Mouse (Mus musculus) E14TG2a.4 (cell line): ENCODE measurements at regions not wholly inside any gene's neighbourhood (a gene's known extent, or its start where the extent isn't known, plus 50 kb on each side); places are given as distances from the start of the nearest gene placed in this dataset.

Experiments used
- H3K27me3 ChIP-seq: 2 replicates; pipeline ENCODE4 v1.6.1; 2014; ENCODE audit warnings: low read length, control low read depth; ENCODE audit not compliant: insufficient read depth
- H3K36me3 ChIP-seq: 2 replicates; pipeline ENCODE4 v1.6.1; 2014; ENCODE audit warnings: low read length, control low read depth; ENCODE audit not compliant: insufficient read depth
- H3K4me1 ChIP-seq: replicated peaks from 2 replicates; pipeline ENCODE4 v1.6.1; 2014; ENCODE audit warnings: low read depth, low read length, control low read depth
- H3K4me3 ChIP-seq: replicated peaks from 2 replicates; pipeline ENCODE4 v1.5.1; 2014; ENCODE audit warnings: mild to moderate bottlenecking, low read length
- H3K9me3 ChIP-seq: 2 replicates; pipeline ENCODE4 v1.6.1; 2014; ENCODE audit warnings: low read length, control low read depth
- CTCF ChIP-seq: conservative IDR thresholded peaks from 2 replicates; pipeline ENCODE4 v1.5.1; 2014; ENCODE audit warnings: low read length
- NANOG ChIP-seq: IDR thresholded peaks from 2 replicates; pipeline ENCODE4 v1.6.1; 2014; ENCODE audit warnings: borderline replicate concordance, low read length, mixed read lengths
- POU5F1 ChIP-seq: IDR thresholded peaks from 2 replicates; pipeline ENCODE4 v1.6.1; 2014; ENCODE audit warnings: low read length, borderline replicate concordance

DNA sequence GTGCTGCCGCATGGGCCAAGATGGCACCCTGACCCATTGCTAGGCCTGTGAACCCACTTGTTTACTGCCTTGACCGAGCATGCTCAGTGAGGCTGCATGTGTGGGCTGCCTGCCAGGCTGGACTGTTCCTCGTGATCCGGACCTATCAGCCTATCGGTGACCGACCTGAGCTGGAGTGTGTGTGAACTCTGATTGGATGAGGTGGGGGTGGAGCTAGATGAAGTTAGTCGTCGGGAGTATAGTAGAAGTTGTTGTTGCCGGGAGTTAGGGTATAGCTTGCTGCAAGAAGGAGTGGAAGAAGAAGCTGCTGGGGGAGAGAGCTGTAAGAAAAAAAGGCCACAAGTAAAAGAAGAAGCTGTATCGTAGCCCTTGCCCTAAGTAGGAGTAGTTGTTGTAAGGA is 122.3 kb upstream of the Krtap11-1 start:
- H3K36me3 ChIP-seq, result no peaks in the 10 kb centered on the region
- TF ChIP-seq CTCF (no peak), NANOG (no peak), POU5F1 (no peak)
- no peaks in the 10 kb centered on the region for H3K4me1 ChIP-seq
- H3K9me3 ChIP-seq, result peaks cover 94% of the 10 kb centered on the region
- H3K4me3 ChIP-seq, result no peak overlapping the region
- H3K27me3 ChIP-seq, result no peaks in the 10 kb centered on the region

GRCm38 (mm10) chr16:89679438-89679837 is 108.5 kb upstream of the Krtap11-1 start:
- H3K4me3 ChIP-seq, result no peak overlapping the region
- no peaks in the 10 kb centered on the region for H3K36me3 ChIP-seq
- TF ChIP-seq POU5F1, result no peak
- no peak for TF ChIP-seq CTCF
- no peak for TF ChIP-seq NANOG
- peaks cover 89% of the 10 kb centered on the region for H3K9me3 ChIP-seq
- H3K27me3 ChIP-seq, result no peaks in the 10 kb centered on the region
- H3K4me1 ChIP-seq, result no peaks in the 10 kb centered on the region

DNA sequence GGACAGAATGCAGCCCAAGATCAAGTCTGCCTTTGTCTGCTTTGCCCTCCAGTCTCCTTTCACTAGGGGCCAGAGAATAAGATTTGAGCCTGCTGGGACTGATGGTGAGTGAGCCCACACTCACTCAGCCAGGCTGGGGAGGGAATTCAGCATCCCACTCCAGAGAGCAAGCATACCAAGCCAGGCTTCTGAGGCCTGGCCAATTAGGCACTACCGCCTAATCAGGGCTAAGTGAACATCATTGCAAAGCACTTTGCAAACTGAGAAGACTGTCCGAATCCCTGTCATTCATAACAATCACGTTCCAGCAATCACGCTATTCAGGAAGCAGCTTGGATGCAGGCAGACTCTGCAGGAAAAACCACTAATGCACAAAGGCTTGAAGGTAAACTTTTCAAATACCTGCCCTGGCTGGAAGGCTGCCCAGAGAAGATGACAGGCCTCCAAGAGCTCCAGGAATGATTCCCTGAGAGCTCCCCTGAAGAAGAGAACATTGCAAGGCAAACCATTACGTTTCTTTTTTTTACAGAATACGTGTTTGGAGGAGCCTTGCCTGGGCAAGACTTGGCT is 107.5 kb upstream of the Krtap11-1 start:
- Histone ChIP-seq H3K9me3 (peaks cover 87% of the 10 kb centered on the region), H3K4me1 (no peaks in the 10 kb centered on the region), H3K4me3 (no peak overlapping the region), H3K36me3 (no peaks in the 10 kb centered on the region), H3K27me3 (no peaks in the 10 kb centered on the region)
- TF ChIP-seq POU5F1, result no peak

- H3K4me3 ChIP-seq, result no peak overlapping the region
- H3K9me3 ChIP-seq, result peaks cover 53% of the 10 kb centered on the region
- H3K36me3 ChIP-seq, result no peaks in the 10 kb centered on the region
- TF ChIP-seq POU5F1 (no peak), NANOG (no peak)
- H3K27me3 ChIP-seq, result no peaks in the 10 kb centered on the region
- H3K4me1 ChIP-seq, result no peaks in the 10 kb centered on the region
These were observed 104.2 kb upstream of the Krtap11-1 start for GRCm38 (mm10) chr16:89675009-89675785.

DNA sequence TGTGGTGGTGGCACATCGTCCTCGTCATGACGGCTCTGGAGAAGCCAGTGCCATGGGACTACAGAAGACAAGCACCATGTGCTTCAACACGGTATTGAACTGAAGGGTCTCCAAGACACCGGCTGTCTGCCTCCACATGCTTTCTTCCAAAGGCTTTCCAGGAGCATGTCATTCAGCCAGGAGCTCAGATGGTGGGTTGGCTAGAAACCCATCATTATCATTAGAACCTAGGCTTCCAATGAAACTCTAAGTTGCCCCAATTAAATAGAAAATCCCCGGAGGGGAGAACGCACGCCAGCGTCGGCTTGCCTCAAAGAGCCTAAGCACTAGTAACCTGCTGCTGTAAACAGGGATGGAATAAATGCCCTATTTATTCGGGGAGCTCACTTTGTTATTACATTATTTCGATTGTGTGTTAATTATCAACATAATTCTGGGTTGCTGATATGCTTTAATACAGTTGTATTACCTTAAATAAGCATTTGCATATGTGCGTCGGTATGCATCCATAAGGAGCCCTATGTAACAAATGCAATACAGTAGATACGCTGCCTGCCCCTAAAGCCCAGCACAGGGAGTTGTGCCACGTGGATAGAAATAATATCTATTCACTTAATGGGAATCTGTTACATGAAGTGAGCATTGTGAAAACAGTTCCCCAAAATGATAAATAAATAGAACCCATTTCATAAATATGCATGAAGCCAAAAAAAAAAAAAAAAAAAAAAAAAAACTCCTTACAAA is 103.3 kb upstream of the Krtap11-1 start:
- no peak for TF ChIP-seq CTCF
- no peak for TF ChIP-seq POU5F1
- TF ChIP-seq NANOG, result no peak
- Histone ChIP-seq H3K36me3 (no peaks in the 10 kb centered on the region), H3K27me3 (no peaks in the 10 kb centered on the region), H3K9me3 (peaks cover 45% of the 10 kb centered on the region), H3K4me3 (no peak overlapping the region), H3K4me1 (no peaks in the 10 kb centered on the region)

DNA sequence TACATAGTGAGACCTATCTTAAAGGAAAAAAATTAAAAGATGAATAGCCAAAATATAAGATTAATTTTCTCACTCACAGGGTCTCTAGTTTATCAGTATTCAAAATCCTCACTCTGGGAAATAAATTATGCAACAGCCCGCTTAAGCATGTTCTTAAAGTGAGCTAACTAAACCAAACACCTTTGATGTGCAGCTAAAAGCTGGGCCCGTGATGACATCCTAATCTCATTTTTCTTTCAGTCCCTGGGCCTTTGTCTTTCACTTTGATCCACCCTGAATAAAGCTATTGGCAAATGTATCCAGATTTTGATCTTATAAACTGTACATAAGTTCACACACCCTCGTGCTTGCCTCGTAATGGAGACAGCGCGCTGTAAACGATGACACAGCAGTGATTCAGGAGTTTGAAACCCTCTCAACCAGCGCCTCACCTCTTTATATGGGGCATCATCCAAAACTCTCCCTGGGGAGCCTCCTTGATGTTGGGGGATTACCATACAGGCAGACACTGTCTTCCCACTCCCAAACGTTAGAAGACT is 100.3 kb upstream of the Krtap11-1 start:
- H3K27me3 ChIP-seq, result no peaks in the 10 kb centered on the region
- no peak overlapping the region for H3K4me3 ChIP-seq
- H3K36me3 ChIP-seq, result no peaks in the 10 kb centered on the region
- peaks cover 14% of the 10 kb centered on the region for H3K9me3 ChIP-seq
- TF ChIP-seq POU5F1 (no peak), NANOG (no peak), CTCF (no peak)
- no peaks in the 10 kb centered on the region for H3K4me1 ChIP-seq

DNA sequence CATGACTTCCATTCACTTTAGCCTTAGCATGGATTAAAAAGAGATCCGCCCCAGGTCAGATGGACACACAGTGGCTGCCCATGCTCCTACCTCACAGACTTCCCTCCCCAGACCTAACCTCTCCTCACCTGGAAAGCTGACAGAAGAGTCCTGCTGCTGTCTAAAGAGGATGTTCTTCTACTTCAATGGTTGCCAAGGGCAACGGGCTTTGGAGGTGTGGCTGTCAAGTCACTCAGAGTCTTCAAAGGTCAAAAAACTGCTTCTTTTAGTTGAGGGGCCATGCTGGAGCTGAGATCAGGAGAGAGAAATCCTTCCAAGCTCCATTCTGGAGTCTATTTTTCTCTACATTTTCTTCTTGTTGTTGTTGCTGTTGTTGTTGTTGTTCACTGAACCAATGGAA is 89.1 kb upstream of the Krtap11-1 start:
- Histone ChIP-seq H3K36me3 (no peaks in the 10 kb centered on the region), H3K27me3 (0 out of 2 replicates have a peak, but pooled peaks cover 2% of the 10 kb centered on the region), H3K4me1 (0 out of 2 replicates have a peak, but pooled peaks cover 4% of the 10 kb centered on the region), H3K4me3 (no peak overlapping the region), H3K9me3 (peaks cover 10% of the 10 kb centered on the region)
- TF ChIP-seq CTCF, result no peak
- TF ChIP-seq POU5F1, result no peak
- no peak for TF ChIP-seq NANOG

GRCm38 (mm10) chr16:89656036-89656435 is 85.1 kb upstream of the Krtap11-1 start:
- no peak overlapping the region for H3K4me3 ChIP-seq
- no peaks in the 10 kb centered on the region for H3K36me3 ChIP-seq
- 0 out of 2 replicates have a peak, but pooled peaks cover 2% of the 10 kb centered on the region for H3K27me3 ChIP-seq
- H3K9me3 ChIP-seq, result peaks cover 42% of the 10 kb centered on the region
- 0 out of 2 replicates have a peak, but pooled peaks cover 4% of the 10 kb centered on the region for H3K4me1 ChIP-seq
- TF ChIP-seq CTCF (no peak), NANOG (no peak), POU5F1 (no peak)

GRCm38 (mm10) chr16:89648651-89649050 is 77.7 kb upstream of the Krtap11-1 start:
- no peaks in the 10 kb centered on the region for H3K36me3 ChIP-seq
- TF ChIP-seq CTCF (no peak), NANOG (no peak), POU5F1 (no peak)

More at GRCm38 (mm10) chr16:89648651-89649050, 77.7 kb upstream of the Krtap11-1 start:
- no peak overlapping the region for H3K4me3 ChIP-seq
- H3K27me3 ChIP-seq, result no peaks in the 10 kb centered on the region
- H3K9me3 ChIP-seq, result peaks cover 22% of the 10 kb centered on the region
- H3K4me1 ChIP-seq, result no peaks in the 10 kb centered on the region
